ENCODE assay signal across 21 mouse cellular contexts in genomic region chr5:108665066-108665465, GRCm38 (mm10). TPM values are rescaled to one million over a fixed set of nuclear protein-coding genes. Genes with fewer than 3 reads are reported as not detected.
DNase-seq lines count a peak whose midpoint lies in the region; ATAC-seq and TF ChIP-seq lines count a peak whose summit lies in the region.
"Had no signal": no experiment of that assay in that cellular context is flagged by ENCODE, and none has a peak within 500 bp of the region (broad histone marks: within the 10 kb centered on the region; RNA-seq: fewer than 3 reads in every experiment).

No protein-coding gene starts in this region.

- no peak for TF ChIP-seq CTCF in stomach, postnatal 0 days (IDR thresholded peaks at IDR 0.05; ENCODE audit: low read depth)

- DNase-seq in midbrain, embryonic 11.5 days (ENCODE audit: low spot score, missing footprints), result peak; percentile 44
- DNase-seq in retina, adult 2 months (ENCODE audit: low read depth, low spot score), result peak; percentile 57
- DNase-seq in retina, embryonic 14.5 days (ENCODE audit: low spot score), result no peak
- peak; percentile 71 for DNase-seq in retina, postnatal 1 day
- DNase-seq in retina, postnatal 7 days (ENCODE audit: low read depth, low spot score), result peak; percentile 74
- no peak for DNase-seq in adrenal gland, postnatal 10 days
- no peak for DNase-seq in stomach, postnatal 0 days (ENCODE audit: low spot score)
- DNase-seq: adrenal gland, adult 2 months; adrenal gland, adult 8-10 months; adrenal gland, postnatal 14 days; adrenal gland, postnatal 25 days; adrenal gland, postnatal 36 days; B cell, adult 2 months; cerebellum, adult 11 months; cerebellum, adult 11-12 months; cerebellum, adult 18-20 months had no signal

- ATAC-seq in midbrain, embryonic 11.5 days (ENCODE audit: low FRiP score), result no peak
- ATAC-seq in midbrain, embryonic 15.5 days (replicated peaks), result no peak
- ATAC-seq in stomach, postnatal 0 days (ENCODE audit: low FRiP score, low TSS enrichment), result no peak
- ATAC-seq: activated CD4-positive, CD25-positive, alpha-beta regulatory T cell, adult 4 months; CD4-positive, CD25-positive, alpha-beta regulatory T cell, adult 4 months; Patski had no signal

- TF ChIP-seq EP300 in stomach, postnatal 0 days (optimal IDR thresholded peaks at IDR 0.05), result no peak

- 46% methylated on average over 3 of the region's 3 CpGs for WGBS in midbrain, embryonic 11.5 days
- WGBS in midbrain, embryonic 15.5 days, result 33% methylated on average over 3 of the region's 3 CpGs
- WGBS in stomach, postnatal 0 days, result 33% methylated on average over 3 of the region's 3 CpGs

- H3K27me3 ChIP-seq in midbrain, embryonic 11.5 days (ENCODE audit: control insufficient read depth, insufficient read depth, low read length), result no peaks in the 10 kb centered on the region
- H3K27me3 ChIP-seq in midbrain, embryonic 15.5 days (replicated peaks), result peaks cover 8% of the 10 kb centered on the region; the same call in 1 of the 2 replicates
- H3K27me3 ChIP-seq in stomach, postnatal 0 days (ENCODE audit: control insufficient read depth, insufficient read depth, low read length), result no peaks in the 10 kb centered on the region
- H3K27me3 ChIP-seq: Patski had no signal

- H3K27ac ChIP-seq in midbrain, embryonic 11.5 days (ENCODE audit: low read depth, low read length), result no peak overlapping the region
- no peak overlapping the region for H3K27ac ChIP-seq in midbrain, embryonic 15.5 days
- no peak overlapping the region for H3K27ac ChIP-seq in stomach, postnatal 0 days (replicated peaks)

- no peaks in the 10 kb centered on the region; the same call in 1 of the 2 replicates for H3K36me3 ChIP-seq in midbrain, embryonic 11.5 days (ENCODE audit: control insufficient read depth, insufficient read depth, low read length)
- no peaks in the 10 kb centered on the region for H3K36me3 ChIP-seq in midbrain, embryonic 15.5 days (replicated peaks)
- no peaks in the 10 kb centered on the region for H3K36me3 ChIP-seq in stomach, postnatal 0 days (ENCODE audit: control insufficient read depth, insufficient read depth, low read length)

- H3K9me3 ChIP-seq in midbrain, embryonic 11.5 days (ENCODE audit: control insufficient read depth, low read length), result no peaks in the 10 kb centered on the region
- H3K9me3 ChIP-seq in midbrain, embryonic 15.5 days, result no peaks in the 10 kb centered on the region
- H3K9me3 ChIP-seq in stomach, postnatal 0 days (ENCODE audit: control insufficient read depth, low read length), result no peaks in the 10 kb centered on the region
- H3K9me3 ChIP-seq: G1E had no signal

- H3K4me3 ChIP-seq in midbrain, embryonic 11.5 days (ENCODE audit: low read depth, low read length), result no peak overlapping the region
- H3K4me3 ChIP-seq in midbrain, embryonic 15.5 days, result no peak overlapping the region
- no peak overlapping the region for H3K4me3 ChIP-seq in stomach, postnatal 0 days (ENCODE audit: low read depth, low read length)

- H3K9ac ChIP-seq in midbrain, embryonic 11.5 days (ENCODE audit: low read length), result no peak overlapping the region
- no peak overlapping the region for H3K9ac ChIP-seq in midbrain, embryonic 15.5 days
- H3K9ac ChIP-seq in stomach, postnatal 0 days (ENCODE audit: low read length), result no peak overlapping the region

- no peak overlapping the region for H3K4me2 ChIP-seq in midbrain, embryonic 11.5 days
- H3K4me2 ChIP-seq in midbrain, embryonic 15.5 days, result no peak overlapping the region
- H3K4me2 ChIP-seq in stomach, postnatal 0 days (replicated peaks; ENCODE audit: low read depth), result no peak overlapping the region

- H3K4me1 ChIP-seq in midbrain, embryonic 11.5 days (ENCODE audit: control insufficient read depth, insufficient read depth, low read length), result peaks cover 14% of the 10 kb centered on the region
- H3K4me1 ChIP-seq in midbrain, embryonic 15.5 days, result peaks cover 22% of the 10 kb centered on the region
- H3K4me1 ChIP-seq in stomach, postnatal 0 days (replicated peaks; ENCODE audit: control insufficient read depth, insufficient read depth), result peaks cover 8% of the 10 kb centered on the region

RNA-seq across cellular contexts. Expression of gene Dgkq, which starts 4.4 kb away (rescaled TPM):
- 8.6 TPM in 2 replicates for polyA plus RNA-seq in midbrain, embryonic 11.5 days (2014; fragmentation: Nextera tagmentation; extraction: Ambion mirVana)
- 33.9 and 36.7 TPM in 2 replicates for polyA plus RNA-seq in midbrain, embryonic 15.5 days (2015; fragmentation: Nextera tagmentation; extraction: Ambion mirVana)
- total RNA-seq in adrenal gland, postnatal 10 days (2021), result 10 to 100 TPM; 16.7 to 23.7 TPM
- polyA plus RNA-seq in stomach, postnatal 0 days (2015; fragmentation: Nextera tagmentation; extraction: Ambion mirVana), result 4.6 and 4.9 TPM in 2 replicates

RNA-seq across cellular contexts. Expression of gene Idua, which starts 4.9 kb away (rescaled TPM):
- polyA plus RNA-seq in midbrain, embryonic 11.5 days (2014; fragmentation: Nextera tagmentation; extraction: Ambion mirVana), result 9.2 TPM in 2 replicates
- 12.1 and 15.9 TPM in 2 replicates for polyA plus RNA-seq in midbrain, embryonic 15.5 days (2015; fragmentation: Nextera tagmentation; extraction: Ambion mirVana)
- total RNA-seq in adrenal gland, postnatal 10 days (2021), result 10 to 100 TPM in 1 of 2 experiments, 1 to 10 TPM in 1; 9.0 to 15.2 TPM
- polyA plus RNA-seq in stomach, postnatal 0 days (2015; fragmentation: Nextera tagmentation; extraction: Ambion mirVana), result 5.3 and 5.9 TPM in 2 replicates

RNA-seq across cellular contexts. Expression of gene Slc26a1, which starts 10.3 kb away (rescaled TPM):
- polyA plus RNA-seq in midbrain, embryonic 11.5 days (2014; fragmentation: Nextera tagmentation; extraction: Ambion mirVana), result 0.69 and 0.81 TPM in 2 replicates
- 4.0 and 4.1 TPM in 2 replicates for polyA plus RNA-seq in midbrain, embryonic 15.5 days (2015; fragmentation: Nextera tagmentation; extraction: Ambion mirVana)
- 10 to 100 TPM in 1 of 2 experiments, 1 to 10 TPM in 1; 5.7 to 11.4 TPM for total RNA-seq in adrenal gland, postnatal 10 days (2021)
- polyA plus RNA-seq in stomach, postnatal 0 days (2015; fragmentation: Nextera tagmentation; extraction: Ambion mirVana), result 0.17 and 0.22 TPM in 2 replicates

RNA-seq across cellular contexts. Expression of gene Fgfrl1, which starts 27.1 kb away (rescaled TPM):
- 11.9 and 15.0 TPM in 2 replicates for polyA plus RNA-seq in midbrain, embryonic 11.5 days (2014; fragmentation: Nextera tagmentation; extraction: Ambion mirVana)
- polyA plus RNA-seq in midbrain, embryonic 15.5 days (2015; fragmentation: Nextera tagmentation; extraction: Ambion mirVana), result 5.5 and 6.0 TPM in 2 replicates
- total RNA-seq in adrenal gland, postnatal 10 days (2021), result 10 to 100 TPM; 42.5 to 52.7 TPM
- polyA plus RNA-seq in stomach, postnatal 0 days (2015; fragmentation: Nextera tagmentation; extraction: Ambion mirVana), result 21.2 and 22.2 TPM in 2 replicates
- polyA plus RNA-seq: activated CD4-positive, CD25-positive, alpha-beta regulatory T cell, adult 4 months had no signal

RNA-seq across cellular contexts. Expression of gene Tmem175, which starts 35.5 kb away (rescaled TPM):
- 20.9 and 22.1 TPM in 2 replicates for polyA plus RNA-seq in midbrain, embryonic 11.5 days (2014; fragmentation: Nextera tagmentation; extraction: Ambion mirVana)
- 25.3 and 26.6 TPM in 2 replicates for polyA plus RNA-seq in midbrain, embryonic 15.5 days (2015; fragmentation: Nextera tagmentation; extraction: Ambion mirVana)
- 10 to 100 TPM; 20.3 to 22.8 TPM for total RNA-seq in adrenal gland, postnatal 10 days (2021)
- 15.6 and 17.0 TPM in 2 replicates for polyA plus RNA-seq in stomach, postnatal 0 days (2015; fragmentation: Nextera tagmentation; extraction: Ambion mirVana)

Comparison
In these comparisons a context has a peak if more than half of its experiments do, and no peak if none do; other contexts are left out.
1. DNase-seq: peak in midbrain, embryonic 11.5 days (single experiment), retina, adult 2 months (single experiment), retina, postnatal 1 day (single experiment) and retina, postnatal 7 days (single experiment); none in retina, embryonic 14.5 days (single experiment), adrenal gland, postnatal 10 days (single experiment) and stomach, postnatal 0 days (single experiment).